Mouse (Mus musculus): Measurements from ENCODE around the gene Prickle1. TPM values are rescaled to one million over a fixed set of nuclear protein-coding genes. Genes with fewer than 3 reads are reported as not detected.
A peak's percentile ranks its signal among the peaks of the same experiment; 100 is the strongest.

The Prickle1 gene
- polyA plus RNA-seq, 1 experiment: not detected

DNA sequence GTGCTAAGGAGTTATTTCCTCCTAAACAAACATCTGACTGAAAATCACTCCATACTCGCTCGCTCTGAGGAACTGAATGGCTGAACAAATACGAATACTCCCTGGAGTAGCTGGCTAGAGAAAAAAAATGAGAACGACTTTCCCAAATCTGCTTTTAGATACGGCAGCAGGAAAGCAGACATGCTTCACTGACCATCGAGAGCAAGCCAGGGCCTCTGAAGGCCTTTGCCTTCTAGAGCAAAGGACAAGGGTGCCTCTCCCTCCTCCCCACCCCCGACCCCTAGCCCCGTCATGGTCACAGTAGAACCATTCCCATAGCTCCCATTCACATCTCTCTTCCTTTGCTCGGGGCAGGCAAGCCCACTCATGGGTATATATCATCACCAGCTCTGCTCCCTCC, 16.6 kb downstream of the Prickle1 start:
- TF ChIP-seq CTCF (IDR thresholded peaks at IDR 0.05; ENCODE audit: low read depth, low read length): no peak
- TF ChIP-seq POLR2A (IDR thresholded peaks at IDR 0.05; ENCODE audit: borderline replicate concordance, low read depth, low read length): no peak
- Histone ChIP-seq H3K4me1 (ENCODE audit: control insufficient read depth, insufficient read depth, low read length) (no peaks in the 10 kb centered on the region), H3K4me3 (ENCODE audit: insufficient read depth, low read length) (no peak overlapping the region)

DNA sequence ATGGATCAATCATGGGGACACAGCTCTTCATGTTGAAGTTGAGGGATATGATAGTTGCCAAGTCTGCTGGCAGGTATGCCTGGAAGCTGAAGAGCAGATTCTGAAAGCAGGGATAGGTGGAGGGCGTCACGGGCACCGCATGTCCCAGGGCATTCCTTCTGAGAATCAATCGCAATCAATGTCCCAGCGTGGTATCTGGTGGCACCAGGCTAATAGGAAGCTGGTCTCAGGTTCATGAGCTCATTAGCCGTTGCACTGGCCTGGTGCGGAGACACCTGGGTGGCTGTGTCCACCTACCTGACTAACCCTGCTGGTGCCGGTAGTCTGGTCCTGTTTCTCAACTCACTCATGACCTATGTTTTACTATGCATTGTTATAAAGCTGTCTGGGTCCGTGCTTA, 19.3 kb downstream of the Prickle1 start:
- Histone ChIP-seq H3K4me3 (ENCODE audit: insufficient read depth, low read length) (no peak overlapping the region), H3K27ac (ENCODE audit: insufficient read depth, low read depth, low read length) (no peak overlapping the region), H3K4me1 (ENCODE audit: control insufficient read depth, insufficient read depth, low read length) (no peaks in the 10 kb centered on the region)
- TF ChIP-seq CTCF (IDR thresholded peaks at IDR 0.05; ENCODE audit: low read depth, low read length) (no peak), POLR2A (IDR thresholded peaks at IDR 0.05; ENCODE audit: borderline replicate concordance, low read depth, low read length) (no peak)

More for the DNA sequence above, 16.6 kb downstream of the Prickle1 start:
- H3K27ac ChIP-seq (ENCODE audit: insufficient read depth, low read depth, low read length): no peak overlapping the region

DNA sequence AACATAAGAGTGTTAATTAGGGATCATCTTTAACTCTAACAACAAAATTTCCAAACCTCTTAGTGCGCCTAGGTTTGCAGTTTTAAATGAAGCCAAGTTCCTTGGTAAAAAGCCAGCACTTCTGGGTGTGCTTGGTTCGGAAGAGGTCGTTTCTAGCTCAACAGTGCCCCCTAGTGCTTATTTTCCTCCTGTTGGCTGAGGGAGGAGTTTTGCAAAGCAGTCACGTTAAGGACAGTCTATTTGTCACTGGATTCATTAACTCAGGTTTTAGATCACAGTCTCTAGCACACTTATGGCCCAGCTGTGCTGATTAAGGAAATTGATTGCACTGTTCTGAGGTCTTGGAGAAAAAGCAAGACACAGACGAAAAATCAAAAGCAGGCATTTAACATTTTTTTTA, 19.8 kb downstream of the Prickle1 start:
- Histone ChIP-seq H3K4me3 (ENCODE audit: insufficient read depth, low read length) (no peak overlapping the region), H3K4me1 (ENCODE audit: control insufficient read depth, insufficient read depth, low read length) (no peaks in the 10 kb centered on the region), H3K27ac (ENCODE audit: insufficient read depth, low read depth, low read length) (no peak overlapping the region)
- TF ChIP-seq POLR2A (IDR thresholded peaks at IDR 0.05; ENCODE audit: borderline replicate concordance, low read depth, low read length): no peak
- TF ChIP-seq CTCF (IDR thresholded peaks at IDR 0.05; ENCODE audit: low read depth, low read length): peak; percentile 29; the same call in 1 of the 2 replicates

DNA sequence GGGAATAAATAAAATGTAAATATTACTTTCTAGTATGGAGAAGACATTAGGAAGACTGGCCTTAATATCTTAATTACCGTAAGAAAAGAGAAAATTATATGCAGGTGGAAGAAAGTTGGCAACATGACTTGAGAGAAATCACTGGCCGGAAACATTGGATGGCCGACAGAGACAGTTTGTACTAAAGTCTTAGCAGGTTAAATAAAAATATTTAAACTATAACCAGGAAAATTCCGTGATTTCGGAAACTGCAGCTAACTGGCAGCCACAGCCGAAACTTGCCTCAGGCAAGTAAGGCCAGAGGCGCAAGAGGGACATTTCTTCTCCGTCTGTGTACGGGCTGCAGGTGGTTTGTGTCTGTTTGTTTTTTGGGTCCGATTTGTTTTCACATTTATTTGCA, 22.8 kb downstream of the Prickle1 start:
- Histone ChIP-seq H3K4me3 (ENCODE audit: insufficient read depth, low read length) (no peak overlapping the region), H3K27ac (ENCODE audit: insufficient read depth, low read depth, low read length) (no peak overlapping the region), H3K4me1 (ENCODE audit: control insufficient read depth, insufficient read depth, low read length) (no peaks in the 10 kb centered on the region)
- no peak for TF ChIP-seq CTCF (IDR thresholded peaks at IDR 0.05; ENCODE audit: low read depth, low read length)
- TF ChIP-seq POLR2A (IDR thresholded peaks at IDR 0.05; ENCODE audit: borderline replicate concordance, low read depth, low read length): no peak

DNA sequence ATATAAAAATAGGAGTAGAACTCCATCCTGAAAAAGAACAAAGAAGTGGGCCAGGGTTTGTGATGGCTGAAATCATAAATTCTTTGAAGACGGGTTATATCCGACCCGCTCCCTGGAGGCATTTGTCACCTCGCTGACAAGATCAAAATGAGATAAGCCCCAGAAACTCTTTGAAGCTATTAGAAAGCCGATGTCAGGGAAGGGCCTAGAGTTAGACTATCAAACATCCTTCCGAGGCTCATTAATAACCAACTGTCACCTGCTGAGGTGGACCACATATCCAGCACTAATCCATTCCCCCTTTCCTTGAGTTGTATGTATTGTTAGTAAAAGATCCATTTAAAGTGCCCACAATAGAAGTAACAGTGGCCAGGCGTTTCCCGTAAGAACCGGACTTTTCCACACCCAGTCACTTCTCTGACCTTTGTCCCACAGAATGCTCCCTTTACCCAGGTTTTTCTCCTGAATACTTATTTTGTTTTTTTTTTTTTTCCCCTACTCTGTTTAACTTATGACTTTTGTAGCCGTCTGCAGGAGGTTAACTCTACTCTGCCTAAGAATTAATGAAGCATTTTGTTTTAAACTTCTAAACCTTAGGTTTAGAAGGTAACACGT, 24.7 kb downstream of the Prickle1 start:
- Histone ChIP-seq H3K4me1 (ENCODE audit: control insufficient read depth, insufficient read depth, low read length) (no peaks in the 10 kb centered on the region), H3K27ac (ENCODE audit: insufficient read depth, low read depth, low read length) (no peak overlapping the region), H3K4me3 (ENCODE audit: insufficient read depth, low read length) (no peak overlapping the region)
- TF ChIP-seq POLR2A (IDR thresholded peaks at IDR 0.05; ENCODE audit: borderline replicate concordance, low read depth, low read length) (no peak), CTCF (IDR thresholded peaks at IDR 0.05; ENCODE audit: low read depth, low read length) (no peak)

DNA sequence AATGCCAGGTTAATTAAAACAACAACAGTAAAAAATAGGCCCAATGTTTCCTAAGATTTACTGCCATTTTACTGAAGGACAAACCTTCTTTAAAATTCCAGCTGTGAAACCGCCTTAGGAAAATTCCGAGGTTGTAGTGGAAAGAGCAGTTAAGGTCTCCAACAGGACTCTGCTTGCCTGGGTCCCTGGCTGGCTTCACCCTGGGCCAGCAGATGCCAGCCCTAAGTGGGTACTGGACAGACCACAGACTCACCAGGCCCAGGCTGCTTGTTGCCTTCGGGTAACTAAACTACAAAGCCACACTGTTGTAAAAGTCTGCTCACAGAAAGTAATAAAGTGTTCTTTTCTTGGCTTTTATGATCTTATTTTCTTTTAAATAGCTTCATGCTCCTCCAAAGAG, 26.8 kb downstream of the Prickle1 start:
- Histone ChIP-seq H3K4me3 (ENCODE audit: insufficient read depth, low read length) (no peak overlapping the region), H3K4me1 (ENCODE audit: control insufficient read depth, insufficient read depth, low read length) (no peaks in the 10 kb centered on the region), H3K27ac (ENCODE audit: insufficient read depth, low read depth, low read length) (no peak overlapping the region)
- TF ChIP-seq CTCF (IDR thresholded peaks at IDR 0.05; ENCODE audit: low read depth, low read length) (no peak), POLR2A (IDR thresholded peaks at IDR 0.05; ENCODE audit: borderline replicate concordance, low read depth, low read length) (no peak)

DNA sequence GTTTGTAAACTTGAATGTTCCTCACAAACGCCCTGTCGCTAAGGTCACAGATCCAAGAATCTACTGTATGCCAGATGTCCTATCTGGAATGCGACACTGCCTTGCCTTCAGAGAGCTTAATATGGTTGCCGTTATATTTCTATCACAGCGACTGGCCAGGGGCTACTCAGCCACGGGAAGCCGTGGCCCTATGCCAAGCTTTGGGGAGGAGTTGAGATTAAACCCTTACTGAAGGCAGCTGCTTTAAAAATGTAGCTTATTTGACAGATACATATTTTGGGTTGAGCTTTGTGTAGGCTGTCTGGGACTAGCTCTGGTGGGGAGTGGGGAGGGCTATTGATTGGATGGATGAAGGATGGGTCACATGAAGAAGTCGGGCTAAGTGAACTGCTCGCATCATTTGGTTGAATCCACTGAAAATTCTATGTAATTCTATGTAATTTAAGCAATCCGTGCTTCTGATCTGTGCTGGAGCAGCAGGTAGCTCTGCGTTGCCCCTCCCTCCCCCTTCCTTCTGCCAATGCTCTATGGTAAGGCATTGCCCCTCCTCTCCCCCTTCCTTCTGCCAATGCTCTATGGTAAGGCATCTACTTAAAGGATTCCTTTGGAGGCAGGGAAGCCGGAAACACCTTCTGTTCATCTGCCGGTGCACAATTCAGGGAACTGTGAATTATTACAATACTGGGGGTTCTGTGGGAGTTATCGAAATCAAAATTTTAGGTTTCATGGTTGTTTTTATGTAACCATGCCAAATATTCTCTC, 28.0 kb downstream of the Prickle1 start:
- TF ChIP-seq CTCF (IDR thresholded peaks at IDR 0.05; ENCODE audit: low read depth, low read length) (no peak), POLR2A (IDR thresholded peaks at IDR 0.05; ENCODE audit: borderline replicate concordance, low read depth, low read length) (no peak)
- H3K4me1 ChIP-seq (ENCODE audit: control insufficient read depth, insufficient read depth, low read length): no peaks in the 10 kb centered on the region
- no peak overlapping the region for H3K4me3 ChIP-seq (ENCODE audit: insufficient read depth, low read length)
- no peak overlapping the region for H3K27ac ChIP-seq (ENCODE audit: insufficient read depth, low read depth, low read length)

DNA sequence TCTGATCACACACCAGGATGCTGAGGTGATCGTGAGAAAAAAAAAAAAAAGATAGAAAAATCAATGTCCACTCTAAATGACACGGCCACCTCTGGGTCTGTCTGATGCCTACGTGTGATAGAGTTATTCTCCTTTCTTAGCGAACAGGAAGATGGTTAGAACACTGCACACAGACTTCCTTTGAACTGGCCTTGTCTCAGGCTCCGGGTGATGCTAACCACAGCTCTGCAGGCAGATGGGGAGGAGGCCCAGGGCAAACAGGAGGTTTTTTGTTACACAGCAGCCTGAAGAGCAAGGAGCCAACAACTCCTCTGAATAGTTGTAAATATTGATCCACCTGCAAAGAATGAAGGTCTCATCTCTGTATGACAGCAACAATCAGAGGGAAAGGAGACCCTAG, 32.2 kb downstream of the Prickle1 start:
- Histone ChIP-seq H3K4me3 (ENCODE audit: insufficient read depth, low read length) (no peak overlapping the region), H3K27ac (ENCODE audit: insufficient read depth, low read depth, low read length) (no peak overlapping the region), H3K4me1 (ENCODE audit: control insufficient read depth, insufficient read depth, low read length) (no peaks in the 10 kb centered on the region)
- TF ChIP-seq POLR2A (IDR thresholded peaks at IDR 0.05; ENCODE audit: borderline replicate concordance, low read depth, low read length) (no peak), CTCF (IDR thresholded peaks at IDR 0.05; ENCODE audit: low read depth, low read length) (no peak)

DNA sequence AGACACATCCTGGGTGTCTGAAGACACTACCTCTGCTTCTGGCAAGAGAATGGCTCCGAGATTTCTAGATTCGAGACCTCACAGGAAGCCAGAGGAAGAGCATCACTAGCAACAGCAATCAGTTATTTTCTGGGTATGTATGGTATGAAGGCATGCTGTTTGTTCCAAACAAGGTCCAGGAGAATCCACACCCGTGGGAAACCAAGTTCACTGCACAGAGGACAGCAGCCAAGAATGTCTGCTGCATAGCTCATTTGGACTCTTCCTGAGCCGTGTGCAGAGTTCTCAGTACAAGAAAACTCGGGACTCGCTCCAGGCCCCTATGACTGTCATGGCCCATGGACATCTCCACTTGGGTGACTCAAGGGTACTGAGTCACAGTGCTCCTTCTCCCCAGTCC, 34.2 kb downstream of the Prickle1 start:
- Histone ChIP-seq H3K4me3 (ENCODE audit: insufficient read depth, low read length) (no peak overlapping the region), H3K4me1 (ENCODE audit: control insufficient read depth, insufficient read depth, low read length) (no peaks in the 10 kb centered on the region), H3K27ac (ENCODE audit: insufficient read depth, low read depth, low read length) (no peak overlapping the region)
- TF ChIP-seq POLR2A (IDR thresholded peaks at IDR 0.05; ENCODE audit: borderline replicate concordance, low read depth, low read length): no peak
- no peak for TF ChIP-seq CTCF (IDR thresholded peaks at IDR 0.05; ENCODE audit: low read depth, low read length)

DNA sequence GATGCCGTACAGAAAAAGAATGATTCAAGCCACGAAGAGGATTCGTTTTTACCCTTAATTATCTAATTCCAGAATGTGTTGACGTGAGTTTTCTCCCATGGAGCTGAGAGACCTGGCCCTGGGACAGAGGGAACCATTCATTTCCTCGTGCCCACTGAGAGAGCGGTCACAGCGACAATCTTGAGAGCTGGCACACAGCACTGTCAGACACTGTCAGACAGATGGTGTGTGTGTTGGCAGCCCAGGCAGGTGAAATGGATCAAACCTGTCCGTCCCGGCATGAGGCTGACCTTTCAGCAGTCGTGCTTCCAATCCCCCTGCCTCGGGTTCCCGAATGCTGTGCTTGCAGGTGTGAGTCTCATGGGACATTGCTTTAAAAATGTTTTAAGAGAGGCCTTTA, 37.3 kb downstream of the Prickle1 start:
- no peak for TF ChIP-seq CTCF (IDR thresholded peaks at IDR 0.05; ENCODE audit: low read depth, low read length)
- TF ChIP-seq POLR2A (IDR thresholded peaks at IDR 0.05; ENCODE audit: borderline replicate concordance, low read depth, low read length): no peak
- Histone ChIP-seq H3K4me1 (ENCODE audit: control insufficient read depth, insufficient read depth, low read length) (no peaks in the 10 kb centered on the region), H3K4me3 (ENCODE audit: insufficient read depth, low read length) (no peak overlapping the region), H3K27ac (ENCODE audit: insufficient read depth, low read depth, low read length) (no peak overlapping the region)
